Mouse (Mus musculus): Measurements from ENCODE around the gene Nrtn.
A peak's percentile ranks its signal among the peaks of the same experiment; 100 is the strongest.

The Nrtn gene

DNA sequence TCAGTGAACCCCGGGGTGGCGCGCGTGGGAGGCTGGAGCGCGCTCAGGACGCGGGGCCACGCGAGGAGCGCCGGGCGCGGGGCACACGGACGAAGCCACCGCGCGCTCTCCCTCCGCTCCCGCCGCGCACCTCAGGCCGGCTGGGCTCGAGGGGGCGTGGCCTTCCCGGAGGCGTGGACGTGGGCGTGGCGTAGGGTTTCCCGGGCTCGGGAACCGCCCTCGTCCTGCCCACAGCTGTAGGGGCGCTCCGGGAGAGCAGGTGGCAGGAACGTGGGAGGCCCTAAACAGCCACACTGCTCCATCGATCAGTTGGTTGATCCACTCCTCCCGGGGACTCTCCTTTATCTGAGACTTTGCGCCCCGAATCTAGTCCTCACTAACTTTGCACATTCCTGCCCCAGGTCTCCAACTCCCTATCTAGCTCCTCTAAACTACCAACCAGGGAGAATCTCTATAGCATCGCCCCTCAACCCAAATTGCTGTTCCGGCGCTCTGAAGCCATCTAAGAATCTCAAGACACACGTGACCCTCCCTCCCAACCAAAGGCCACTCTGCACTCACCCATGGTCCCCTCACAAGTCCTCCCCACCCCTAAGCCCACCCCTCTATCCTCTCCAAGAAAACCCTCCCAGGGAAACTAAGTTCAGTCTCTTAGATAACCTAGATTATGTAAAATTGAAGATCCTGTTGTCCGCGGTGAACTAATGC is at the start of gene Nrtn:
Gene Nrtn (minus strand): TSS at position 115 of the 708 bp plus-strand sequence.
- peak; percentile 96 for DNase-seq (ENCODE audit: low spot score)

DNA sequence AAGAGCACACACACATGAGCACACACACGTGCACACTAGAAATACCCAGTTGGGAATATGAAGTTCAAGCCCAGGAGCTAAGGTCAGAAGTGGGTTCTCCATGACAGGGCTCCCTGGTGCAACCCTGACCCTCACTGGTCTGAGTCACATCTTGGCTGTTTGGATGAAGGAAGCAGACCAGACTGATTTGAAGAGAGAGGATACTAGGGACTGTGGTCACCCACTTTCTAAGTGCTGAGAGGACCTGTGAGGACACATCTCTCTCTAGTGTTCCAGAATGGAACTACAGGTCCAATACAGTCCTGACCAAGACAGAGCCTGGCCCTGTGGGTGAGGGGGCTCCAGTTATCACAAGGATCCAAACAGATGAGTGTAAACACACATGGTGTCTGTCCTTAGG is 48.5 kb upstream of the Nrtn start:
- DNase-seq (ENCODE audit: low spot score): no peak

DNA sequence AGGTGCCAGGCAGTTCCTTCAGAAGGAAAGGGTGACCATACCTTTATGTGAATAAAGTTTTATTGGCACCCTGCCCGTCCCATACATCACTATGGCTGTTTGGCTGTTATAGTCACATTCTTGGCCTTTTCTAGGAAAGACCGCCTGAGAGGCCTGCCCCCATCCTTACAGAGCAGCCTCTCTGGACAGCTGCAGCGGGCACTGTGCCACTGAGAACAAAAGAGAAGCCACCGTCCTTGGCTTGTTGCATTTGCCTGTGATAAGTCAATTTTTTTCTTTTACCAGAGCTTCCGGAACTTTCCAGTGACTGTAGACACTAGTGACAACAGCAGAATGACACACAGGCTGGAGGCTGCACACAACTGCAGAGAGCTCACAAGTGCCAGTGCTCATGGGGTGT is 47.6 kb upstream of the Nrtn start:
- no peak for DNase-seq (ENCODE audit: low spot score)

DNA sequence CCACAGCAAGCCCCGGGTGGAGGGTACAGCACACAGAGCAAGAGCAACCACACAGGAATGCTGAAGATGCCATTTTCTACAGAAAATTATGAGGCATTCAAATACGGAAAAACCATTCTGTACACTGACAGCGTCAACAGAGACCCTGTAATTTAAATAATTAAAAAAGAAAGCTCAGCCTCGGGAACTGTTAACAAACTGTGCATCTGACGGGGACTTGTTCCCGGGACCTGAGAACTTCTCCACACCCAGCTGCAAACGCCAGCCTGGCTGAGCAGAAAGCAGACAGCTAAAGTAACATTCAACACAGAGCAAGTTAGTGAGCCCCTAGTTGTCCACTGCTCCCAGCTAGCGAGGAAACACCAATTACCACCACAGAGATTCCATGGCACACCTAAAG is 44.7 kb upstream of the Nrtn start:
- DNase-seq (ENCODE audit: low spot score): no peak

DNA sequence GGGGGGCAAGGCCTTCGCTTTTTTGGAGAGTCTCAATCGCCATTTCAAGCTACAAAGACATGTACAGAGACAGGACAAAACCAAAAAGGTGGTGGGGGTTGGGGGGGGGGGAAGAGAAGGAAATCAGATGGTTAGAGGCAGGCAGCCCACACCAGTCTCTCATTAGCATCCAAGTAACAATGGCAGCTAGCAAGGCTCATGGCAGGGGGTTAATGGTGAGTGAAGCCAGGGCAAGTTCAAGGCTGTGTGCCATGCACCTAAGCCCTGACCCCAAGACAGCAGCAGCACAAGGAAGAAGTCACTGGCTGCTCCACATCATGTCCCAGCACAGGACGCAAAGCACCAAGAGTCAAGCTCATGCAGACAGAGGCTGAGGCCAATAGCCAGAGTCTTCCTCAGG is 41.9 kb upstream of the Nrtn start:
- no peak for DNase-seq (ENCODE audit: low spot score)

DNA sequence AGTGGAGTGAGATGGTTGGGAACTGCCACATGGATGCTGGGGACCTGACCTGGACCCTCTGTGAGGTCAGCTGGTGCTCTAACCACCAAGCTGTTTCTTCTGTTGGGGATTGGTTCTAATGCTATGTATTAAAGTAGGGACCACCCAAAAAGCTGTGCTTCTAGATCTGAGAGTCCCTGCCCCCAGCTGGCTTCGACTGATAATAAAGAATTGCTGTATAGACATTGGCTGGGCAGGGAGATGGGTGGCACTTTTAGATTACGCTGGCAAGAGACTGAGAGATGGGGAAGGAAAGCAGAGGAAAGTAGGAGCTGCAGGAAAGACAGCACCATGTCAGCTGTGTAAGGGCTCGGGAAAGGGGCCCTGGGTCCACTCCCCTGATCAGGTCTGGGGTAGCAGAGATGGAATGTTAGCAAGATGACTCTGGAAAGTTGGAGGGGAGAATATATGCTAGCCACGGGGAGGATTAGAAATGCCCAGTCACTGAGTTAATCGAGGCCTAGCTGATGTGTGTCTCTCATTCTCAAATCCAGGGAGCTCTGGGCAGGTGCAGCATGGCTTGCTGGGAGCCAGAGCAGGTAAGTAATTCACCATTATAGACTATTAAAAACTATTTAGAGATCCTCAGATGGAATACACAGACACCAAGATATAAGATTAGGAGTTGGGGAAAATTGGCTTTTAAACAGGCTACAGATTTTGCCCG is 36.4 kb upstream of the Nrtn start:
- DNase-seq (ENCODE audit: low spot score): no peak

DNA sequence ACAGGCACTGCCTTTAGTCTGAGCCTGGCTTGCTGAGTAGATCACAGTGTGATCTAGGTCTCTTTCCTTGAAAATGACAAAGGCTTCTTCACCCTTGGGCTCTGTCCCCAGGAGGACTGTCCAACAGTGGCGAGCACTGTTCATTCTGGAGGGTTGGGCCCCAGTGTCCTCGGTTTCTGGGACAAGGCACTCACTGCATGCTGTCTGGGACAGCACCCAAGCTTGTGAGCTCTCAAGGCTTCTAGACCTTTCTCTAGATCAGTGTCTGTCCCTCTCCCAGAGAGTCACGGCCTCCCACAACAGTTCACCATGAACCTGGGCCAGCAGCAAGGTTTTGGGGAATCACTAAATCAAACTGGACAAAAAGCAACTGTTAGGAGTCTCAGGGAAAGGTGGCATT is 35.3 kb upstream of the Nrtn start:
- DNase-seq (ENCODE audit: low spot score): no peak

DNA sequence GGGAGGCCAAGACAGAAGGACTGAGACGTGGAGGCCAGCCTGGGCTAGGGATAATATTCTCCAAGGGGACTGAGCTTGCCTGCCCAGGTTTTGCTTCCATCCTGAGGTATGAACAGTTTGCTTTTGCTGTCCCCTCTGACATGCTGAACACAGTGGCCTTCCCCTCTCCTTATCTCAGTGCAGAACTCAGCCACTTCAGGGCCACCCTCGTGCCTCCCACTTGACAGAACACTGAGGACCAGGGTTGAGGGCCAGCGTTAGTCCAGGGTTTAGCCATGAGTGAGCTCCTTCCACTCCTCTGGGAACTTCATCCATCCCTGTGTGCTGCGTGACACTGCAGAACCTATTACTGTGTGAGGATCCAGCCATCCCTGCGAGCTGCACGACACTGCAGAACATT is 32.0 kb upstream of the Nrtn start:
- DNase-seq (ENCODE audit: low spot score): no peak

DNA sequence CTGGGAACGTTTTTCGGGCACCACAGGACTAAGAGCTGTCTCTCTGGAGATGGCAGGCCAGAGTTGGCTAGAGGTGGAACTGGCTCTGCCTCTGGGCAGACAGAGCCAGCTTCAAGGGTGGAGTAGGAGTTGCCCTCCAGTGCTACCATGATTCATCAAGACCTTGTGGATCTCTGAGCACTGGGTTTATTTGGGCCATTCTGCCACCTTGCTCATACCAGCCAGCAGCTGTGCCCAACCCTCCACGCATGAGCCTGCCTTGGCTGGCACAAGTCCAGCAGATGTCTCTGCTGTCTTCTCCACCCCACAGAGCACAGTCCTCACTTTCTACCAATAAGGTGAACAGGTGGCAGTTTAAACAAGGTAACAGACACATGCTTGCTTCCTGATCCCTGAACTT is 31.6 kb upstream of the Nrtn start:
- DNase-seq (ENCODE audit: low spot score): no peak

DNA sequence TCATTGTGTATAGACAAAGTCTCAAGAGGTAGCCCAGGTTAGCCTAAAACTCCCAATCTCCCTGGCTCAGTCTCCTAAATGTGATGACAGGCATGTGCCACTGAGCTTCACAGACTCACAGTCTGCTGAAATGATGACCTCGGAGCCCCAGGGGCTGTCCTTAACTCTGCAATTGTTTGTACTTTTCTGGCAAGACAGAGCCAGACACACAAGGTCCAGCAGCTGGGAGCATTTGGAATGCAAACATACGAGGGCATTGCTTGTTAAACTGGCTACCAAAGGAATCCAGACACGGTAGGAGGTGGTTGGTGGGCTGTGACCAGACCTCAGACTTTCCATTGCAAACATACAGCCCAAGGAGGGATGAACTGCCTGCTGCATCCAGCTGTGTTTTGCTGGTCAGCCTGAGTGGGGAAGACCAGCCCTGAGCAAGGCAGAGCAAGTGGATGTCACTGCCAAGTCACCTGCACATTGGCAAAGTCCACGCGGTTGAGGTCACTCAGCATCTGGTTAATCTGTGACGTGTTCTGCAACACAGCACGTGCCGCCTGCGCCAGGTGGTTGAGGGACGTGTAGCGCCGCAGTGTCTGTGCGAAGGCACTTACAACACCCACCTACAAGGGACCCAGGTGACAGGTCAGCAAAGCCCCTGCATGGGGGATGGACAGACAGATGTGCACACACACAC is 23.1 kb upstream of the Nrtn start:
- no peak for DNase-seq (ENCODE audit: low spot score)

DNA sequence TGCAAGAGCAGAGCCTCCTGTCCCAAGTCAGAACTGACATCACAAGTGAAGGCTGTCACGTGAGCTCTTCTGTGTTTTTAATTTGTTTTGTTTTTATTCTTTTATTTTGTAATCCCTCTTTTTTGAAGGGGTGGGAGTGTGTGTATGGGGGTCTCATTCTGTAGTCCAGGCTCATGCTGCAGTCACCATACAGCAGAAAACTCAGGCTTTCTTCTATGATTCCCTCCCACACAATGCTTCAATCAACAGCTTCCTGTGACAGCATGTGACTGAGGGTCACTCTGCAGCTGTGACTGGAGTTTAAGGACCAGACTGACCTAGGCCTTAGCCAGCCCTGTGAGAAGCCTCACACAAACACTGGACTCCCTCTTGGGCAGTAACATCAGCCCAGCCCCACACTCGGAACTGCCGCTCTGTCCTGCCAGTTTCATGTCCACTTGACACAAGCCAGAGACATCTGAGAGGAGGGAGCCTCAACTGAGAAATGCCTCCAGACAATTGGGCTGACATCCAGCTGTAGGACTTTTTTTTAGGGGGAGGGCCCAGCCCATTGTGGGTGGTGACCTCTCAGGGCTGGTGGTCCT is 21.5 kb upstream of the Nrtn start:
- DNase-seq (ENCODE audit: low spot score): no peak

DNA sequence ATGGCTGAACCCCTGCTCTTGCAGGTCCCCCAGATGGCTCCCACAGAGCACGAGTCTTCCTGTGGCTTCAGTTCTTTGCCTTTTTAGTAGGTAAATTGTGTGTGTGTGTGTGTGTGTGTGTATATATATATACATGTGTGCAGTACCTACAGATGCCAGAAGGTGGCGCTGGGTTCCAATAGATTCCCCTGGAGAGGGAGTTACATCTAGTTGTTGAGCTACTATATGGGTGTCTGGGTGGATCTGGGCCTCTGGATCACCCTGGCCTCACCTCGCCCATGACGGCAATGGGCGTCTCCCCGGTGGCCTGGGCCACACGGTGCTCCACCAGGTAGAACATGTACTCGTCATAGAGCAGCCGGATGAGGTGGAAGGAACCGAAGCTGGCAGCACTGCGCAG is 20.2 kb upstream of the Nrtn start:
- no peak for DNase-seq (ENCODE audit: low spot score)

DNA sequence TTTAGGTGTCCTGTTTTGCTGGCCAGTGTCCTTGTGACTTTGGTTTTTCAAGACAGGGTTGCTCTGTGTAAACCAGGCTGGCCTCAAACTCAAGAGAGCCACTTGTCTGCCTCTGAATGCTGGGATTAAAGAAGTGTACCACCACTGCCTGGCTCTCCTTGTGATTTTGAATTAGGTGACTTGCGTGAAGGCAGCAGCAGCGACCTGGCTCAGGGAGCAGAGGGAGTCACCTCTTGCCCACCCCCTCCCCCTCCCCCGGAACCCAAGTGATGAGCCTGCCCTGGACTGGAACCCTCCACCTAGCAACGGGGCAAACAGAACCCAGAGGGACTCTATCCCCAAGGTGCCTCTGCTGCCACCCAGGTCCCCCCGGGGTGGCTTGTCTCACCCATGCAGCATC is 12.6 kb upstream of the Nrtn start, which contains the start of gene Prr22:
Gene Prr22 (plus strand): TSS at position 301 of the 400 bp plus-strand sequence.
- no peak for DNase-seq (ENCODE audit: low spot score)

DNA sequence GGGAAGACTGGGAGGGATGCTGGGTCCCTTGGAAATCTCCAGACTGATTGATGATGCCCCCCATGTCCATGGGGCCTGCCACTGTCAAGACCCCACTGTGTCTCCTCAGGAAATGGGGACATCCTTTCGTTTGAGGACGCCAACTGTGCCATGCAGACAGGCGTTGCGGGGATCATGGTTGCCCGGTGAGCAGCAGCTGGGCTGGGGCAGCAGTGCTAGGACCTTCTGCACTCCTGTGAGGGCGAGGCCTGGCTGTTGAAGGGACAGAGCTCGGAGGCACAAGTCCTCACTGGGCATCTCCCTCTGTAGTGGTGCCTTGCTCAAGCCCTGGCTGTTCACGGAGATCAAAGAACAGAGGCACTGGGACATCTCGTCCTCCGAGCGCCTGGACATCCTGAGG is 11.6 kb upstream of the Nrtn start:
- no peak for DNase-seq (ENCODE audit: low spot score)

DNA sequence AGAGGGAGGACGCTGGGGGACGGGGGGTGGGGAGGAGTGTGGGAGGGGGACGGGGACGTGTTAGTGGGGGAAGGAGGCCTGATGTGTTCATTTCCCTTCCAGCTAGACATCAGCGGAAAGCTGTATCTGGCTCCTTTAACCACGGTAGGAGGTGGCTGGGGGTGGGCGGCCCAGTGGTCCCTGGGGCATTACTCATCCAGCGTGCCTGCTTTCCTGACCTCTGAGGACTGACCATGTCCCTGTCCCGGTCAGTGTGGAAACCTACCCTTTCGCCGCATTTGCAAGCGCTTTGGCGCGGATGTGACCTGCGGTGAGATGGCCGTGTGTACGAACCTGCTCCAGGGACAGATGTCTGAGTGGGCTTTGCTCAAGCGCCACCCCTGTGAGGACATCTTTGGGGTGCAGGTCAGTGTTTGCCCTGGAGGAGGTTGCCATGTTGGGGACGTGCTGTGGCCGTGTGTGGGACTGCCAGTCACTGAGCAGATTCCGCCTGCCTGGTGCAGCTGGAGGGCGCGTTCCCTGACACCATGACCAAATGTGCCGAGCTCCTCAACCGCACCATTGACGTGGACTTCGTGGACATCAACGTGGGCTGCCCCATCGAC is 10.3 kb upstream of the Nrtn start:
- no peak for DNase-seq (ENCODE audit: low spot score)

DNA sequence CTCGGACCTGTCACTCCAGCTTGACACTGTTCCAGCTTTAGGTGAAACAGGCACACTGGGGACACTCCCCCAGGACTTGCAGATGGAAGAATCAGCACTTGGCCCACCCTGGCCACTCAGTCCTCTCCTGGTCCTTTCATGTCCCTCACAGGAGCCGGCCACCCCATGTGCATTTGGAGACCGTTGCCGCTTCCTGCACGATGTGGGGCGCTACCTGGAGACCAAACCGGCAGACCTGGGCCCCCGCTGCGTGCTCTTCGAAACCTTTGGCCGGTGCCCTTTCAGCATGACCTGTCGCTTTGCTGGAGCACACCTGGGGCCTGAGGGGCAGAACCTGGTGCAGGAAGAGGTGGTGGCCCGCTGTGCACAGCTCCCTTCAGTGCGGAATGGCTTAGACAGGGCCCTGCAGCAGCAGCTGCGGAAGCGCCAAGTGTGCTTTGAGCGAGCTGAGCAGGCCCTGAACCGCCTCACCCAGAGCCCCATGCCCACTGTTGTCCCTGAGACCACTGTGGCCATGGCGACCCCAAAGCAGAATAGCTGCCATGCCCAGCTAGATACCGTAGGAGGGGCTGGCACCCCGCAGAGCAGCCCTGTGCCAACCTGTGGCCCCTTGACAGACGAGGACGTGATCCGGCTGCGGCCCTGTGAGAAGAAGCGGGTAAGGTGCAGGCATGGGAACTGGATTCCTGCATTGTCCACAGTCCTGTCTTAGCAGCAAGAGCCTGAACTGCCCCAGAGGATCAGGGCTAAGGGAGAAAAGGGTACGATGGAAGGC is 9.5 kb upstream of the Nrtn start:
- no peak for DNase-seq (ENCODE audit: low spot score)

DNA sequence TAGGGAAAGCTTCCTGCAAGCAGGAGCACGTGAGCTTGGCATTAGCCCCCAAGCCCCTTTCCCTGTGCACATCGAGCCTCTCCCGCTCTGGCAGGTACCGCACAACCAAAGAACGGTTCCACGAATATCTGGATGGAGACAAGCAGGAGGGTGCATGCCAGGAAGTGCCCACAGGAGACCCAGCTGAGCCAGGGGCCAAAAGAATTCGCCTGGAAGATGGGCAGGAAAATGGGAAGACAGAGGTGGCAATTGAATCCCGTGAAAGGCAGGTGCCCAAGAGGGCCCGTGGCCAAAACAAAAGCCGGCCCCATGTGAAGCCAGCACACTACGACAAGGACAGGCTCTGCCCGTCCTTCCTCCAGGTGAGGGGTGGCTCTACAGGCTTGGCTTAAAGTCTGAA is 8.1 kb upstream of the Nrtn start:
- no peak for DNase-seq (ENCODE audit: low spot score)

DNA sequence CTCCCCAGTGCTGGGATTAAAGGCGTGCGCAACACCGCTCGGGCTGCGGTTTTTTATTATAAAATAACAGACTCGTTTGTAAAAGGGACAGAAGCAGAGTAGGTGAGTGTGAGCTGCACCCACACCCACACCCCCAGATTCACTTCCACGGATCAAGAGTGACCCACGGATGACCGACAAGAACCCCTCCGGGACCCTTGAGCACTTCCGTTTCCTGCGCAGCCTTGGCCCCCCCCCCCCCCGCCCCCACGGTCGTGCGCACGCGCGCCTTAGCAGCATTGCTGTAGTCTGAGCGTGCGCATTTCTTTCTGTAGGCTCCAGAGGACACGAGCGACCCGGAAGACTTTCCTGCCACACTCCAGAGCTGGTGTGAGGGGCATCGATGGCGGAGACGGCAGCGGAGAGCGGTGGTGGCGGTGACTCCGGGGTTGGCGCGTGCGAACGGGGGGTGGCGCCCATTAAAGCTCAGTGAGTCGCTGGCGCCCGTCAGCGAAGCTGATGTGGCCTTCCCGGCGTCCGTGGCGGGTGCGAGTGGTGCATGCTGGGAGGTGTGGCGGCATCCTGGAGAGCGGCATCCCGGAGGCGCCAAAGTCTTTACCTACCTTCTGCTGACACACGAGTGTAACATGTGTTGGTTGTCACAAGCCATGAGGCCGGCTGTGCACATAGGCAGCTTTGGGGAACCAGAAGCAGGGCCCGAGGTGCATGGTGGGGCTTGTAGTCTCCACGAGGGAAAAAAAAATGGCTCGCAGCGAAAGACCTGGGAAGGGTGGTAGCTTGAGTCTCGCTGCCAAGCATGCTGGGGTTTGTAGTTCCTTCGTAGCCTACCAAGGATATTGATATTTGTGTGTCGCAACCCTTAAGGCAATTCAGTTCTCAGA is 7.4 kb upstream of the Nrtn start, which contains the start of gene Dus3l:
Gene Dus3l (plus strand): TSS at position 284 of the 881 bp plus-strand sequence.
- DNase-seq (ENCODE audit: low spot score): peak; percentile 87

DNA sequence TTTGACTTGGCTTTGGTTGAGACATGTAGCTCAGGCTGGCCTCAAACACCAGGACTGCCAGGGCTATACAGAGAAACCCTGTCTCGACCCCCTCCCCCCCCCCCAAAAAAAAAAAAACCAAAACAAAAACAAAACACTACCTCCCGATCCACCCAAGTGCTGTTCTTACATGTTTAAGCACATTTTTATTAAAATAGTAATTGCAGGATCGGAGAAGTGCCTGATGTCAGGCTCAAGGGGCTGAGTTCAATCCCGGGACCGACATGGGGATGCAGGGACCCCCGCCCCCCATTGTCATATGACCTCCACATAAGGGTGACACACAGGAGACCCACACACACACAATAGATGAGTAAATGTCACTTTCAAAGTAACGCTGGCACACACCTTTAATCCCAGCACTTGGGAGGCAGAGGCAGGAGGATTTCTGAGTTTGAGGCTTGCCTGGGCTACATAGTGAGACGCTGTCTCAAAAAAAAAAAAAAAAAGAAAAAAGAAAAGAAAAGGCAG is 6.5 kb upstream of the Nrtn start:
- no peak for DNase-seq (ENCODE audit: low spot score)

Data from urinary bladder, postnatal 14 days (tissue).